Mouse (Mus musculus): ENCODE data around the gene Lingo1. TPM values are rescaled to one million over a fixed set of nuclear protein-coding genes. Genes with fewer than 3 reads are reported as not detected.

Lingo1 gene
- polyA plus RNA-seq, 1 experiment: 1.2 TPM

DNA sequence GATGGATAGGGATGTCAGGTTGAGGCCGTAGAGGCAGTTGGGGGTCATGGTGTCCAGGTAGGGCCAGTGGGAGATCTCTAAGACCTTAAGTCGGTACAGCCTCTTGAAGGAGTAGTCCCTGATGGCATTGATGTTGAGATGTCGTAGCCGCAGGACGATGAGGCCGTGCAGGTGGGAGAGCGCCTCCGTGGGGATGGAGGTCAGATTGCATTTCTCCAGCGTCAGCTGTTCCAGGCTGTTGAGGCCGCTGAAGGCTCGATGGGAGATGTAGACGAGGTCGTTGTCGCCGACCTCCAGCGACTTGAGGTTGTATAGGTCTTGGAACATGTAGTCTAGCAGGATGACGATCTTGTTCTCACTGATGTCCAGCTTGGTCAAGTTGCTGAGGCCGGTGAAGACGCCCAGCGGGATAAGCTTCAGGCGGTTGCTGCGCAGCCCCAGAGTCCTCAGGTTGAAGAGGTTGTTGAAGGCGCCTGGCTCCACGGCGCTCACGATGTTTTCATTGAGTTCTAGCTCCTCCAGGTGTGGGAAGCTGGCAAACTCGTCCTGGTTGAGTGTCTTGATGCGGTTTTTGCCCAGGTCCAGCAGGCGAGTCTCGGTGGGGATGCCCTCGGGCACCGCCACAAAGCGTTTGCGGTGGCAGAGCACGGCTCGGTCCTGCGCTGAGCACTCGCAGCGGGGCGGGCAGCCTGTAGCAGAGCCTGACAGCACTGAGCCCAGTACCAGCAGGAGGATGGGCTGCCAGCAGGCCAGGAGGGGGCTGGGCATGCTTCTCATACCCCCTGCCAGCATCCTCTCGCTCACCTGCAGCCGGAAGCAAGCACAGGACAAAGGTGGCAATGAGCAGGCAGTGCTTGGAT, 175.5 kb downstream of the Lingo1 start:
- no peak for TF ChIP-seq SRF (IDR thresholded peaks at IDR 0.05; ENCODE audit: control insufficient read depth, insufficient read length, low read depth)
- no peak for TF ChIP-seq TCF12 (IDR thresholded peaks at IDR 0.05; ENCODE audit: insufficient read depth, poor library complexity, severe bottlenecking)
- no peak for TF ChIP-seq CEBPB (IDR thresholded peaks at IDR 0.05; ENCODE audit: insufficient read depth, poor library complexity, severe bottlenecking)
- no peak for TF ChIP-seq REST (IDR thresholded peaks at IDR 0.05; ENCODE audit: insufficient read depth, insufficient read length)
- no peak for TF ChIP-seq MYOG (IDR thresholded peaks at IDR 0.05; ENCODE audit: control insufficient read depth in 1 of 3, insufficient read depth in 1 of 3, insufficient read length in 2 of 3, low read depth in 2 of 3)
- H3ac ChIP-seq (ENCODE audit: control insufficient read depth, insufficient read length): no peak overlapping the region
- no peak overlapping the region for H3K4me3 ChIP-seq
- H3K36me3 ChIP-seq (ENCODE audit: control insufficient read depth, insufficient read depth): no peaks in the 10 kb centered on the region
- H3K79me2 ChIP-seq (ENCODE audit: control insufficient read depth, insufficient read depth): no peaks in the 10 kb centered on the region
- H3K27me3 ChIP-seq (ENCODE audit: control insufficient read depth, insufficient read depth, insufficient read length): peaks cover 5% of the 10 kb centered on the region
- no peak overlapping the region for H3K4me2 ChIP-seq (ENCODE audit: low read depth)

DNA sequence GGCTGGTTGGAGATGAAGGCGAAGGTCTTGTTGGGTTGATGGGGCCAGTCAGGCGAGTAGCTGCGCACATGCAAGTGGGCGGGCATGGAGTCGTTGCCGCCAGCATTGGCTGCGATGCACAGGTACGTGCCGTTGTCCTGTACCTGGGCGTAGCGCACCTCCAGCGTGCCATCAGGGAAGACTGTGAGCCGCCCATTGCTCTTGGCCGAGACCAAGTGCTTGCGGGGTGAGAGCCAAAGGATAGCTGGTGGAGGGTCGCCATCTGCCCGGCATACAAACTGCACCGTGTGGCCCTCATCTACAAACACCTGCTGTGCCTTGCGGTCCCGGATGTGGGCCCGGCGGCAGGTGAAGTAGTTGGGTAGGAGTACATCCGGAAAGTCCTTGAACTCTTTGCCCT, 176.6 kb downstream of the Lingo1 start:
- Histone ChIP-seq H3K79me2 (ENCODE audit: control insufficient read depth, insufficient read depth) (no peaks in the 10 kb centered on the region), H3ac (ENCODE audit: control insufficient read depth, insufficient read length) (no peak overlapping the region), H3K4me2 (ENCODE audit: low read depth) (no peak overlapping the region), H3K36me3 (ENCODE audit: control insufficient read depth, insufficient read depth) (no peaks in the 10 kb centered on the region), H3K4me3 (no peak overlapping the region), H3K27me3 (ENCODE audit: control insufficient read depth, insufficient read depth, insufficient read length) (peaks cover 5% of the 10 kb centered on the region)
- no peak for TF ChIP-seq TCF3 (IDR thresholded peaks at IDR 0.05; ENCODE audit: insufficient read length, low read depth)
- no peak for TF ChIP-seq USF1 (IDR thresholded peaks at IDR 0.05; ENCODE audit: low read depth)
- no peak for TF ChIP-seq MYOD1 (IDR thresholded peaks at IDR 0.05; ENCODE audit: control insufficient read depth in 1 of 3, insufficient read length in 2 of 3, low read depth in 2 of 3)
- no peak for TF ChIP-seq SRF (IDR thresholded peaks at IDR 0.05; ENCODE audit: control insufficient read depth, insufficient read length, low read depth)
- no peak for TF ChIP-seq MYOG (IDR thresholded peaks at IDR 0.05; ENCODE audit: control insufficient read depth in 1 of 3, insufficient read depth in 1 of 3, insufficient read length in 2 of 3, low read depth in 2 of 3)
- no peak for TF ChIP-seq POLR2AphosphoS2 (IDR thresholded peaks at IDR 0.05; ENCODE audit: insufficient read length, low read depth)
- no peak for TF ChIP-seq POLR2A (IDR thresholded peaks at IDR 0.05; ENCODE audit: insufficient read length, low read depth)
- no peak for TF ChIP-seq E2F4 (IDR thresholded peaks at IDR 0.05; ENCODE audit: insufficient read depth)
- TF ChIP-seq MAX (IDR thresholded peaks at IDR 0.05; ENCODE audit: low read depth): no peak
- TF ChIP-seq REST (IDR thresholded peaks at IDR 0.05; ENCODE audit: insufficient read depth, insufficient read length): no peak
- no peak for TF ChIP-seq CEBPB (IDR thresholded peaks at IDR 0.05; ENCODE audit: insufficient read depth, poor library complexity, severe bottlenecking)
- no peak for TF ChIP-seq TCF12 (IDR thresholded peaks at IDR 0.05; ENCODE audit: insufficient read depth, poor library complexity, severe bottlenecking)

GRCm38 (mm10) chr9:56618660-56619059, 177.6 kb downstream of the Lingo1 start:
- H3K36me3 ChIP-seq (ENCODE audit: control insufficient read depth, insufficient read depth): no peaks in the 10 kb centered on the region
- no peak overlapping the region for H3ac ChIP-seq (ENCODE audit: control insufficient read depth, insufficient read length)
- TF ChIP-seq CEBPB (IDR thresholded peaks at IDR 0.05; ENCODE audit: insufficient read depth, poor library complexity, severe bottlenecking): no peak
- TF ChIP-seq TCF12 (IDR thresholded peaks at IDR 0.05; ENCODE audit: insufficient read depth, poor library complexity, severe bottlenecking): no peak
- no peak for TF ChIP-seq E2F4 (IDR thresholded peaks at IDR 0.05; ENCODE audit: insufficient read depth)
- no peak for TF ChIP-seq POLR2A (IDR thresholded peaks at IDR 0.05; ENCODE audit: insufficient read length, low read depth)
- no peak for TF ChIP-seq REST (IDR thresholded peaks at IDR 0.05; ENCODE audit: insufficient read depth, insufficient read length)
- TF ChIP-seq MYOG (IDR thresholded peaks at IDR 0.05; ENCODE audit: control insufficient read depth in 1 of 3, insufficient read depth in 1 of 3, insufficient read length in 2 of 3, low read depth in 2 of 3): no peak
- no peak for TF ChIP-seq USF1 (IDR thresholded peaks at IDR 0.05; ENCODE audit: low read depth)
- TF ChIP-seq POLR2AphosphoS2 (IDR thresholded peaks at IDR 0.05; ENCODE audit: insufficient read length, low read depth): no peak
- no peak for TF ChIP-seq TCF3 (IDR thresholded peaks at IDR 0.05; ENCODE audit: insufficient read length, low read depth)
- TF ChIP-seq SRF (IDR thresholded peaks at IDR 0.05; ENCODE audit: control insufficient read depth, insufficient read length, low read depth): no peak
- no peak for TF ChIP-seq MYOD1 (IDR thresholded peaks at IDR 0.05; ENCODE audit: control insufficient read depth in 1 of 3, insufficient read length in 2 of 3, low read depth in 2 of 3)
- TF ChIP-seq MAX (IDR thresholded peaks at IDR 0.05; ENCODE audit: low read depth): no peak
- peaks cover 8% of the 10 kb centered on the region for H3K27me3 ChIP-seq (ENCODE audit: control insufficient read depth, insufficient read depth, insufficient read length)
- H3K79me2 ChIP-seq (ENCODE audit: control insufficient read depth, insufficient read depth): no peaks in the 10 kb centered on the region
- H3K4me2 ChIP-seq (ENCODE audit: low read depth): no peak overlapping the region
- no peak overlapping the region for H3K4me3 ChIP-seq

- H3ac ChIP-seq (ENCODE audit: control insufficient read depth, insufficient read length): no peak overlapping the region
- no peak overlapping the region for H3K4me2 ChIP-seq (ENCODE audit: low read depth)
- H3K4me3 ChIP-seq: no peak overlapping the region
- no peaks in the 10 kb centered on the region for H3K36me3 ChIP-seq (ENCODE audit: control insufficient read depth, insufficient read depth)
- TF ChIP-seq USF1 (IDR thresholded peaks at IDR 0.05; ENCODE audit: low read depth): no peak
- no peak for TF ChIP-seq POLR2A (IDR thresholded peaks at IDR 0.05; ENCODE audit: insufficient read length, low read depth)
- no peak for TF ChIP-seq MAX (IDR thresholded peaks at IDR 0.05; ENCODE audit: low read depth)
- no peak for TF ChIP-seq MYOG (IDR thresholded peaks at IDR 0.05; ENCODE audit: control insufficient read depth in 1 of 3, insufficient read depth in 1 of 3, insufficient read length in 2 of 3, low read depth in 2 of 3)
- TF ChIP-seq E2F4 (IDR thresholded peaks at IDR 0.05; ENCODE audit: insufficient read depth): no peak
- TF ChIP-seq MYOD1 (IDR thresholded peaks at IDR 0.05; ENCODE audit: control insufficient read depth in 1 of 3, insufficient read length in 2 of 3, low read depth in 2 of 3): no peak
- TF ChIP-seq REST (IDR thresholded peaks at IDR 0.05; ENCODE audit: insufficient read depth, insufficient read length): no peak
- no peak for TF ChIP-seq SRF (IDR thresholded peaks at IDR 0.05; ENCODE audit: control insufficient read depth, insufficient read length, low read depth)
- no peak for TF ChIP-seq CEBPB (IDR thresholded peaks at IDR 0.05; ENCODE audit: insufficient read depth, poor library complexity, severe bottlenecking)
- no peak for TF ChIP-seq TCF12 (IDR thresholded peaks at IDR 0.05; ENCODE audit: insufficient read depth, poor library complexity, severe bottlenecking)
- TF ChIP-seq POLR2AphosphoS2 (IDR thresholded peaks at IDR 0.05; ENCODE audit: insufficient read length, low read depth): no peak
- TF ChIP-seq TCF3 (IDR thresholded peaks at IDR 0.05; ENCODE audit: insufficient read length, low read depth): no peak
- H3K27me3 ChIP-seq (ENCODE audit: control insufficient read depth, insufficient read depth, insufficient read length): peaks cover 9% of the 10 kb centered on the region
- H3K79me2 ChIP-seq (ENCODE audit: control insufficient read depth, insufficient read depth): no peaks in the 10 kb centered on the region
These were observed 180.2 kb downstream of the Lingo1 start for GRCm38 (mm10) chr9:56616061-56616460.

Data from myocyte (in vitro differentiated cells).